Mouse (Mus musculus) bone marrow, adult 2 months (tissue): ENCODE results near the gene Ubtd2.

ENCODE experiments used
- CTCF ChIP-seq: fragments of 200-500 bp; IDR thresholded peaks from 2 replicates; pipeline ENCODE4 v1.5.1; 2011; ENCODE audit warnings: low read length, control low read depth; ENCODE audit not compliant: control insufficient read depth, insufficient read depth
- POLR2A ChIP-seq: fragments of 200-500 bp; IDR thresholded peaks from 2 replicates; pipeline ENCODE4 v1.6.1; 2011; ENCODE audit warnings: low read depth, mild to moderate bottlenecking, control low read depth, low read length, borderline replicate concordance; ENCODE audit not compliant: control insufficient read depth

DNA sequence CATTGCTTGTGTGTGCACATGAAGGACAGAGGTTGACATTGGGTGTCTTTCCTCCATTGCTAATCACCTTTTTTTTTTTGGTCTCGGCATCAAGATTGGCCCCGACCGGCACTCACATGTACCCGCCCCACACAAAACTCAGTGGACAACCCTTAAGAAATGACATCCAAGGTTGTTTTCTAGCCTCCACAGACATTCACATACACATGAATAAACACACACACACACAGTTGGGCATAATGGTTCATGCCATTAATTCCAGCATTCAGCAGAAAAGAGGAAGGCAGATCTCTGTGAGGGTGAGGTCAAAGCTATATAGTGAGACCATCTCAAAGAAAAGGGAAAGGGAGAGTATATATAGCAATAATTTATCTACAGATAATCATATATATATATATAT lies 2.4 kb upstream of the Ubtd2 start:
- TF ChIP-seq POLR2A (no peak), CTCF (no peak)
